Mouse (Mus musculus): ENCODE results near the gene Plekhg6. TPM values are rescaled to one million over a fixed set of nuclear protein-coding genes. Genes with fewer than 3 reads are reported as not detected.

Gene Plekhg6
- polyA plus RNA-seq, 1 experiment = not detected

GRCm38 (mm10) chr6:125389853-125390252 is 9.3 kb upstream of the Plekhg6 start:
- Histone ChIP-seq H3K27ac (ENCODE audit: insufficient read depth, low read length) (no peak overlapping the region), H3K4me1 (ENCODE audit: control insufficient read depth, insufficient read depth, low read length) (no peaks in the 10 kb centered on the region), H3K4me3 (ENCODE audit: insufficient read depth, low read length) (no peak overlapping the region)
- TF ChIP-seq CTCF (IDR thresholded peaks at IDR 0.05; ENCODE audit: borderline replicate concordance, insufficient read depth, low read length) (no peak), POLR2A (IDR thresholded peaks at IDR 0.05; ENCODE audit: low read depth, low read length) (no peak)

- Histone ChIP-seq H3K27ac (ENCODE audit: insufficient read depth, low read length) (no peak overlapping the region), H3K4me1 (ENCODE audit: control insufficient read depth, insufficient read depth, low read length) (no peaks in the 10 kb centered on the region), H3K4me3 (ENCODE audit: insufficient read depth, low read length) (no peak overlapping the region)
- TF ChIP-seq CTCF (IDR thresholded peaks at IDR 0.05; ENCODE audit: borderline replicate concordance, insufficient read depth, low read length) (no peak), POLR2A (IDR thresholded peaks at IDR 0.05; ENCODE audit: low read depth, low read length) (no peak)
Observed at GRCm38 (mm10) chr6:125386080-125386479, 5.5 kb upstream of the Plekhg6 start.

GRCm38 (mm10) chr6:125385066-125385974 is 4.7 kb upstream of the Plekhg6 start:
- Histone ChIP-seq H3K4me3 (ENCODE audit: insufficient read depth, low read length) (no peak overlapping the region), H3K4me1 (ENCODE audit: control insufficient read depth, insufficient read depth, low read length) (no peaks in the 10 kb centered on the region), H3K27ac (ENCODE audit: insufficient read depth, low read length) (no peak overlapping the region)
- TF ChIP-seq POLR2A (IDR thresholded peaks at IDR 0.05; ENCODE audit: low read depth, low read length) = no peak
- no peak for TF ChIP-seq CTCF (IDR thresholded peaks at IDR 0.05; ENCODE audit: borderline replicate concordance, insufficient read depth, low read length)

GRCm38 (mm10) chr6:125382024-125382423 is 1.4 kb upstream of the Plekhg6 start:
- H3K4me1 ChIP-seq (ENCODE audit: control insufficient read depth, insufficient read depth, low read length) = peaks cover 5% of the 10 kb centered on the region
- no peak for TF ChIP-seq CTCF (IDR thresholded peaks at IDR 0.05; ENCODE audit: borderline replicate concordance, insufficient read depth, low read length)
- TF ChIP-seq POLR2A (IDR thresholded peaks at IDR 0.05; ENCODE audit: low read depth, low read length) = no peak

GRCm38 (mm10) chr6:125379781-125380180 is 812 bp downstream of the Plekhg6 start:
- Histone ChIP-seq H3K27ac (ENCODE audit: insufficient read depth, low read length) (no peak overlapping the region), H3K4me1 (ENCODE audit: control insufficient read depth, insufficient read depth, low read length) (peaks cover 5% of the 10 kb centered on the region), H3K4me3 (ENCODE audit: insufficient read depth, low read length) (no peak overlapping the region)
- TF ChIP-seq POLR2A (IDR thresholded peaks at IDR 0.05; ENCODE audit: low read depth, low read length) = no peak
- TF ChIP-seq CTCF (IDR thresholded peaks at IDR 0.05; ENCODE audit: borderline replicate concordance, insufficient read depth, low read length) = no peak

More at GRCm38 (mm10) chr6:125382024-125382423, 1.4 kb upstream of the Plekhg6 start:
- Histone ChIP-seq H3K4me3 (ENCODE audit: insufficient read depth, low read length) (no peak overlapping the region), H3K27ac (ENCODE audit: insufficient read depth, low read length) (no peak overlapping the region)

- Histone ChIP-seq H3K4me3 (ENCODE audit: insufficient read depth, low read length) (no peak overlapping the region), H3K4me1 (ENCODE audit: control insufficient read depth, insufficient read depth, low read length) (peaks cover 5% of the 10 kb centered on the region), H3K27ac (ENCODE audit: insufficient read depth, low read length) (no peak overlapping the region)
- TF ChIP-seq CTCF (IDR thresholded peaks at IDR 0.05; ENCODE audit: borderline replicate concordance, insufficient read depth, low read length) = no peak
- TF ChIP-seq POLR2A (IDR thresholded peaks at IDR 0.05; ENCODE audit: low read depth, low read length) = no peak
Observed at GRCm38 (mm10) chr6:125378621-125379020, 2.0 kb downstream of the Plekhg6 start.

GRCm38 (mm10) chr6:125377582-125378451 is 2.8 kb downstream of the Plekhg6 start:
- H3K27ac ChIP-seq (ENCODE audit: insufficient read depth, low read length) = peak overlapping the region; percentile 17
- H3K4me3 ChIP-seq (ENCODE audit: insufficient read depth, low read length) = no peak overlapping the region
- TF ChIP-seq POLR2A (IDR thresholded peaks at IDR 0.05; ENCODE audit: low read depth, low read length) = peak; percentile 26; the same call in 1 of the 2 replicates
- no peak for TF ChIP-seq CTCF (IDR thresholded peaks at IDR 0.05; ENCODE audit: borderline replicate concordance, insufficient read depth, low read length)

GRCm38 (mm10) chr6:125377042-125377441 is 3.6 kb downstream of the Plekhg6 start:
- Histone ChIP-seq H3K4me1 (ENCODE audit: control insufficient read depth, insufficient read depth, low read length) (peaks cover 5% of the 10 kb centered on the region), H3K4me3 (ENCODE audit: insufficient read depth, low read length) (no peak overlapping the region), H3K27ac (ENCODE audit: insufficient read depth, low read length) (no peak overlapping the region)
- TF ChIP-seq CTCF (IDR thresholded peaks at IDR 0.05; ENCODE audit: borderline replicate concordance, insufficient read depth, low read length) = no peak
- no peak for TF ChIP-seq POLR2A (IDR thresholded peaks at IDR 0.05; ENCODE audit: low read depth, low read length)

More at GRCm38 (mm10) chr6:125377582-125378451, 2.8 kb downstream of the Plekhg6 start:
- peaks cover 5% of the 10 kb centered on the region for H3K4me1 ChIP-seq (ENCODE audit: control insufficient read depth, insufficient read depth, low read length)

- no peak for TF ChIP-seq POLR2A (IDR thresholded peaks at IDR 0.05; ENCODE audit: low read depth, low read length)
- TF ChIP-seq CTCF (IDR thresholded peaks at IDR 0.05; ENCODE audit: borderline replicate concordance, insufficient read depth, low read length) = no peak
- Histone ChIP-seq H3K27ac (ENCODE audit: insufficient read depth, low read length) (no peak overlapping the region), H3K4me3 (ENCODE audit: insufficient read depth, low read length) (no peak overlapping the region), H3K4me1 (ENCODE audit: control insufficient read depth, insufficient read depth, low read length) (no peaks in the 10 kb centered on the region)
Observed at GRCm38 (mm10) chr6:125367758-125368371, 12.7 kb downstream of the Plekhg6 start.

Data from embryonic fibroblast, embryonic 13.5 days (primary cell).